Mouse (Mus musculus): ENCODE measurements around the gene Il11ra2. TPM values are rescaled to one million over a fixed set of nuclear protein-coding genes. Genes with fewer than 3 reads are reported as not detected.
"Not testable (repeated sequence)": the region's sequence is repeated elsewhere in the genome, so short reads cannot be mapped to it uniquely, and the experiment has no call there.

Il11ra2 gene
- under 1 TPM in 1 of 2 experiments, not detected in 1; 0.32 TPM for total RNA-seq (2021)
- long read RNA-seq: 0 reads

DNA sequence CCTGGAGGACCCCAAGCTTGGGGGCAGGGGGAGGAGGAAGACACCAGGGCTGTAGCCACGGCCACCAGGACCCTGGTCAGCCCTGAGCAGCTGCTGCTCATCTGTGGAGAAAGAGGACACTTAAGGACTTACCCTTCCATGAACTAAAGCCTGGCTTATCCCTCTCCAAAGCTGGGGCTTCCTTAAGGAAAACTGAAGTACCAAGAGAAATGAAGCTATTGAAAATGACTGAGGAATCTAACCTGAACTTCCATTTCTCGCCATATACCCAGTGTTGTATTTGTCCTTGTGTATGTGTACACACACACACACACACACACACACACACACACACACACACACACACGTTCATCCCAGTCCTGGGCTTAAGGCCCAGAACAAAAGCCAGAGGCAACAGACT is at the start of gene Il11ra2:
Gene Il11ra2 (minus strand): TSS at position 101 of the 400 bp plus-strand sequence.
- DNase-seq (ENCODE audit: low spot score in 2 of 2): not testable (repeated sequence)

- DNase-seq (ENCODE audit: low spot score in 2 of 2): not testable (repeated sequence)
Observed at GRCm38 (mm10) chr4:42682183-42682524, 20.5 kb upstream of the Il11ra2 start.

DNA sequence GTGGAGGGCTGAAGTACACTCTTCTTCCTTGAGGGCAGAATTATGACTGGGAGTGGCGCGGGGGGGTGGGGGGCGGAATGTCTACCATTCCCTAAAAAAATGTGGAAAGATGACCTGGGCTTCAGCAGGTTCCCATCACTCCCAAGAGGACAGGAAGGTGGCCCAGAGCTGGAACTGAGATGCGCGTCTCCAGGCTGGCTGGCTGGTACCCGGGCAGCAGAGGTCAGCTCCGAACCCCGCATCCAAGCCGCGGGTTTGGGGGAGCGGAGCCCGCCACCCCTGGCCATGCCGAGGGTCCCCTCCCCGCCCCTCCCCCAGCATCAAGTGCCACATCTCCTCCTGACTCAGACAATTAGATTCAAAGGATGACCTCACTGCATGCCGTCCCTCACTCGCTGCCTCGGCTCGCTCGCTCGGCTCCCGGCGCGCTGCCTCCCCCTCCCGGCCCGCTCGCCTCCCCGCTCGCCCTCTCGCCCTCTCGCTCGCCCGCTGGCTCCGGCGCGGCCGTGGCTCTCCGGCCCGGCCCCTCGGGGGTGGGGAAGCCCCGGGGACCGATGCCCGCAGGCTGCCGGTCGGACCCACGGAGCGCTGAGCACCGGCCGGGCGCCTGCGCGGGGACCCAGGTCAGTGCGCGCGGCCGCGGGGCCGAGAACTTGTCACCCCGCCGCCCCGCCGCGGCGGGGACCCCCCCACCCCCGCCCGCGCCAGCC is 19.9 kb upstream of the Il11ra2 start:
- not testable (repeated sequence) for DNase-seq (ENCODE audit: low spot score in 2 of 2)

DNA sequence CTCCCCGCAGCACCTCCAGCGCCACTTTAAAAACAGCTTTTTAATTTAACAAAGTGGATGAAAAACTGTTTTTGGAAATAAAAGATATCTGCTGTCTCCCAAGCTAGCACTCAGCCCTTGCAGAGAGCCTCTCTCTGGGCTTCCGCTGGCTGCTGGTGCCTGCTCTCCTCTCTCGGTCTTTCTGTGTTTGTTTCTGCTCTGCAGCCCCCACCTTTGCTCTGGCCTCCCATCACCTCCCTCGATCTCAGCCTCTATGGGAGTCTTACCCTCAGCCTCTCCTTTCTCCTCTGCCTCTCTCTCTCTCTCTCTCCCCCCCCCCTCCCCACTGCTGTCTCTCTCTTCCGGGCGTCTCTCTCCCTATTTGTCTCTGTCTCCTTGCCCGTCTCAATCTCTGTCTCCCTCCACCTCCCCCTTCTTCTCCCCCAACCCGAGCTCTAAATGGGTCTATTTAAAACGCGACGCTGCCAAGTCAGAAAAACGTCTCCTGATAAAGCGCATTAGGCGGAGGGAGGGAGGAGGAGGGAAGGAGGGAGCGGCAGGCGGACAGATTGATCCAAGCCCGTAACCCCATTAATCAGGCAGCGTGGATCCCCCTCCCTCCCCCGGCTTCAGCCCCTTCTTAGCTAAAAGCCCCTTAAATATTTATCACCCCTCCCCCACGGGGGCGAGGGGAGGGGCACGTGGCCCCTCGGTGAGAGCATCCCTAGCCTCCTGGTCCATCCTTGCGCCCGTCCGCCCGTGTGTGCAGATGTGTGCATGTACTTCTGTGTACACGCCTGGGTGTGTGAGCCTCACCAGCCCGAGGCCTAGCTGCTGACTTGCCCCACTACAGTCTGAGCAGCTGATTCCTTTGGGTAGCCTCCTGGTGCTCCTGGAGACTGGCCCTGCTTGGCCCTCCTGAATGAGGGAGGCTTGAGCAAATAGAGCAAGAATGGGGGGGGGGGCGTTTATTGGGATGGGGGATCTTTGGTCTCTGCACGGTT is 19.0 kb upstream of the Il11ra2 start:
- not testable (repeated sequence) for DNase-seq (ENCODE audit: low spot score in 2 of 2)

DNA sequence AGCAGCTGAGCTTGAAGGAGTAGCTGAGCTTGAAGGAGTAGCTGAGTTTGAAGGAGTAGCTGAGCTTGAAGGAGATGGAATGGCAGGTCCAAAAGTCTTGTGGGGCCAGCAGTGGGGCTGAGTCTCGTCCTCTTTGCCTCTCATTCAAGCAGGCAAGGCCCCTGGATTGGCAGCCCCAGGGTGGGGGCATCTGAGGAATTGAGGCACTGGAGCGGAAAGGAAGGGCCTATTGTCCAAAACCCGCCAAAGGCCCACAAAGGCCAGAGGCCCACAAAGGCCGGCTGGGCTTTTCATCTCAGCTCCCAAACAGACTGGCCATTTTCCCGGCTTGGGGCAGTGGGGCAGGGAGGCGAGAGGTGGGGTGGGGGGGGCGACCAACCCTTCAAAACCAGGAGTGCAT is 17.7 kb upstream of the Il11ra2 start:
- DNase-seq (ENCODE audit: low spot score in 2 of 2): not testable (repeated sequence)

DNA sequence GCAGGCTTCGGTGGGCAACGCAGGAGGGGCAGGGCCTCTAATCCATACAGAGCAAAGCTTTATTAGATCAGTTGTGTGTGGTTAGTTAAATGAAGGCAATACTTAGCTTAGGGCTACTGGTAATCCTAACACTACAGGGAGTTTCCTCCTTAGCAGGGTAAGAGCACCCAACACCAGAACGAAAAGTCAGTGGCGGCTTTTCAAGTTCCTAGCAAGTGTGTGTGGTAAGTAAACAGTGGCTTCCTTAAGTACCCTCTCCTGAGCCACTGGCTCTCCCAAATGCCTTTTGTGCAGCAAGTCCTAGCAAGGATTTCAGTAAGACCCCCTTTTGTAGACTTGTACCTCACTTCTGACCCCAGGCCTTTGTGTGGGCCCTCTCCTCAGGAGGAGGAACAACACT is 13.7 kb upstream of the Il11ra2 start:
- not testable (repeated sequence) for DNase-seq (ENCODE audit: low spot score in 2 of 2)

- DNase-seq (ENCODE audit: low spot score in 2 of 2): not testable (repeated sequence)
Observed at GRCm38 (mm10) chr4:42654951-42655350, 6.7 kb downstream of the Il11ra2 start, which contains the start of gene Ccl27b. Gene Ccl27b (plus strand): TSS chr4:42655251.

- DNase-seq (ENCODE audit: low spot score in 2 of 2): not testable (repeated sequence)
Observed at GRCm38 (mm10) chr4:42629419-42629818, 32.3 kb downstream of the Il11ra2 start, which contains the start of gene Gm2564. Gene Gm2564 (plus strand): TSS chr4:42629719.

- DNase-seq (ENCODE audit: low spot score in 2 of 2): not testable (repeated sequence)
Observed at GRCm38 (mm10) chr4:42611895-42612294, 49.8 kb downstream of the Il11ra2 start, which contains the start of gene Gm10591. Gene Gm10591 (plus strand): TSS chr4:42612195.

Other genes with a start within 250 kb of the Il11ra2 start
- gene Gm21586, start 222.5 kb downstream of the Il11ra2 start, total RNA-seq (2021): not detected
- gene Gm2163, start 195.1 kb downstream of the Il11ra2 start, total RNA-seq (2021): 1 to 10 TPM; 1.6 to 2.3 TPM
- gene Fam205a2, start 133.7 kb downstream of the Il11ra2 start, total RNA-seq (2021): not detected
- not detected for gene Gm10591, start 49.7 kb downstream of the Il11ra2 start, total RNA-seq (2021)
- 10 to 100 TPM in 1 of 2 experiments, 1 to 10 TPM in 1; 10.0 to 11.6 TPM for gene Gm2564, start 32.2 kb downstream of the Il11ra2 start, total RNA-seq (2021)
- gene Ccl27b, start 6.6 kb downstream of the Il11ra2 start, total RNA-seq (2021): 1 to 10 TPM in 1 of 2 experiments, under 1 TPM in 1; 0.89 to 2.4 TPM
- gene 4930578G10Rik, start 73.7 kb upstream of the Il11ra2 start, total RNA-seq (2021): 1 to 10 TPM in 1 of 2 experiments, under 1 TPM in 1; 0.99 to 1.3 TPM
- under 1 TPM in 1 of 2 experiments, not detected in 1; 0.82 TPM for gene Ccl19, start 94.7 kb upstream of the Il11ra2 start, total RNA-seq (2021)
- gene Ccl21a, start 112.1 kb upstream of the Il11ra2 start, total RNA-seq (2021): not detected
- gene Fam205a1, start 192.0 kb upstream of the Il11ra2 start, total RNA-seq (2021): under 1 TPM in 1 of 2 experiments, not detected in 1; 0.10 TPM
- 1 to 10 TPM in 1 of 2 experiments, under 1 TPM in 1; 0.68 to 1.0 TPM for gene Gm12394, start 194.9 kb upstream of the Il11ra2 start, total RNA-seq (2021)
- gene Fam205c, start 212.3 kb upstream of the Il11ra2 start, total RNA-seq (2021): under 1 TPM; 0.30 to 0.52 TPM